Mouse (Mus musculus) frontal cortex, postnatal 25 days (tissue): ENCODE measurements around the gene Lrp2bp.
A peak's percentile ranks its signal among the peaks of the same experiment; 100 is the strongest.

Experiments
- DNase-seq, 2 experiments: peaks; one replicate each; pipeline ENCODE4 v3.0.0; 2022; ENCODE audit warnings: low spot score in 2 of 2

The Lrp2bp gene

GRCm38 (mm10) chr8:45999138-45999783, at the start of gene Lrp2bp:
Gene Lrp2bp (plus strand): TSS chr8:45999303.
- DNase-seq, result no peak

- no peak for DNase-seq
Observed at GRCm38 (mm10) chr8:45950622-45951021, 48.5 kb upstream of the Lrp2bp start.

- no peak for DNase-seq
Observed at GRCm38 (mm10) chr8:45970894-45971293, 28.2 kb upstream of the Lrp2bp start.

GRCm38 (mm10) chr8:45973988-45974505, 25.1 kb upstream of the Lrp2bp start:
- no peak for DNase-seq

GRCm38 (mm10) chr8:45975126-45975836, 23.8 kb upstream of the Lrp2bp start, which contains the start of the genes 1700029J07Rik and Ufsp2:
Gene 1700029J07Rik (minus strand): TSS chr8:45975252.
Gene Ufsp2 (plus strand): TSS chr8:45975528.
- peak; percentile 97 to 99 for DNase-seq

DNA sequence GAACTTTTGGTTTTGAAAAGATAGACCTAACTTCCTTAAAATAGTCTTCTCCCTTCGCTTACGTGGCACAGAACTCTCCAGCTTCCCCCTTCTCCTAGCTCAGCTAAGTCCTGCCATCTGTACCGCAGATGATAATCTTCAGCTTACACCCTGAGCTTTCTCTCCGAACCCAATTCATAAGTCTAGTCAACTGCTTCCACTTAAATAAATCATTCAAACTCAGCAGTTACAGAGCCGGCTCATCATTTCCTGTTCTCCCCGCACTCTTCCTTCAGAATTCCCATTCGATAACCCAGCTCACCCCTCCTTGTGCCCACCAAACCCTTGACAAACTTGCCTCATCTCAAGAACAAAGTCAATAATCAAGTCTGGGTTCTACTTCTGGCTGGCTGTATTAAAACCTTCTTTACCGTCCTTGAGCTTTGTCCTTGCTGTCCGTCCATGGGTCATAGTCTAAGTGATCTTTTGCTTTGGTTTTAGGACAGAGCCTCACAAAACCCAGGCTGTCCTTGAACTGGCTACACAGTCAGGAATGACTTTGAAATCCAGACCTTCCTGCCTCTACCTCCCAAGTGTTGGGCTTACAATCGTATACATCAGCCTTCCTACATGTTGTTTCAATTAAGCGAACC, 23.1 kb upstream of the Lrp2bp start:
- no peak for DNase-seq

GRCm38 (mm10) chr8:45986665-45987064, 12.4 kb upstream of the Lrp2bp start:
- no peak for DNase-seq

DNA sequence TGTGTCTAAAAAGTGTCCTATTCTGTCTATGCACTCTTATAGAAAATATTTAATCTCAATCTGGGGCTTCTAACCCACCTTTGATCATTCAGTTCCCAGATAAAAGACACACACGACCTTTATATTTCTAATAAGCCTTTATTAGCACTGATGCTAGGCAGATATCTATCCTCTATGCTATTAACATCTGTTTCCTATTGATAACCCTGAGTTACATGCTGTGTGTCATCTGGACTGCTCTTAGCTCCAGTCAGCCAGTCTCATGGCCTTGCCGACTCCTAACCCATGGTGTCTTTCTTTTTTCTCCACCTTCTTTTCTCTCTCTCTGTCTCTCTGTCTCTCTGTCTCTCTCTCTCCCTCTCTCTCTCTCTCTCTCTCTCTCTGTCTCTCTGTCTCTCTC, 10.9 kb upstream of the Lrp2bp start:
- DNase-seq, result no peak

DNA sequence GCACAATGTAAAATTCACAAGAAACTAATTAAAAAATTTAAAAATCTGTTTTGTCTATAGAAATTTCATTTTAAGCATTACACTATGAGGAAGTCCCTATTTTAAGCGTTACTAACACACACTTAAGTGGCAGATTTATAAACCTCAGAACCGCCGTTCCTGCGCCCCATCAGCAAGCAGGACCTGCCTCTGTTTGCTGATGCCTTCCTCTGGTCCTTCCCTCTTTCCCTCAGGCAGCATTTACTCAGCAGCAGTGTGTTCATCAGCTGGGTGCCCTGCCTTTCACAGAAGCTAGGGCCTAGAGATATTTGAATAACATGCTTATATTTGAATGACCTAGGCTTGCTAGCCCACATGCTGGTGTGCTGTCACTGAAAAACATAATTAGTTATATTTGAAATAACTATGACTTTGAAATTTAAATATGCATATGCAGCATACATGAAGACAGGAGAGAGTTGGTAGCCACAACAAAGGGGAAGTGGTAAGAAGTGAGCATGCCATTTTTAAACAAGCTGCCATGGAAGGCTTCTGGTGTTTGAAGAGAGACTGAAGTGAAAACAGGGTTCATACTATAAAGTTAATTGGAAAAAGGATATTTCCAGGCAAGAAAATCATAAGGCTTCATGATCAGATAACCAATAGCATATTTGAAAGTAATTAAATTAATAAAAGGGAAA, 8.3 kb upstream of the Lrp2bp start:
- DNase-seq, result no peak

GRCm38 (mm10) chr8:45994111-45994510, 5.0 kb upstream of the Lrp2bp start:
- no peak for DNase-seq

- DNase-seq, result no peak
Observed at GRCm38 (mm10) chr8:45995576-45995975, 3.5 kb upstream of the Lrp2bp start.

DNA sequence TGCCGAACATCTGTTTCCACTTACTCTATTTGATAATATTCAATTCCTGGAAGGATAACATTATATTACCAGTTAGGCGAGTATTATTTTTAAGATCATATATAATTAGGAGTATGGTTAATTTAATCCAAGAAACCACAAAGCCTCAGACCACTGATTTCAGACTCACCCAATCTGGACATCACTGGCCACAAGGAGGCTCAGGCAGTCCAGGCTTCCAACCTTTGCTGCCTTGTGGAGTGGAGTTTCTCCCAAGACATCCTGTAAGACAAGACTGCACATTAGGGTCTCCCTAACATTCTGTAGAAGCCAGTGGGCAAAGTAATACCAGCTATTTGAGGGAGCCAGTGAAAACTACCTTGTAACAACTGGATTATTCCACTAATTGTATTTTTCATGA, 875 bp upstream of the Lrp2bp start:
- DNase-seq, result no peak

GRCm38 (mm10) chr8:45999784-46000705, 942 bp downstream of the Lrp2bp start:
- DNase-seq, result peak; percentile 95 to 98

DNA sequence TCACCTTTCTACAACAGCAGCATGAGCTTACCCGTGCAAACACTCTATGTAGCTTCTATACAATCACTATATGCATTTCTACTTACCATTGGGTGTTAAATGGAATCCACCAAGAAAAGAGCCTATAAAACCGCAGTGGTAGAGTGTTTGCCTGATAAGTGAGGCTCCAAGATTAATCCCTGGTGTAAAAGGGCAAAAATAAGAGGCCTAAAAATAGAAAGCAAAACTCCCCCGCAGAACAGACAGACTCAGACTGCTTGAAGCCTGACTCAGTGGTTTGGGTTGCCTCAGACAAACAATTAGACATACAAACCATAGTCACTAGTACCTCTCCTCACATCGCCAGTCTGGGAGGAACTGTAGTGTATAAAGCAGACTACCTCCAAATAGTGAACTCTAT, 6.5 kb downstream of the Lrp2bp start, which contains the start of gene Ankrd37:
Gene Ankrd37, minus strand, starts transcription at position 112 of the 400 bp plus-strand sequence.
- DNase-seq, result no peak

DNA sequence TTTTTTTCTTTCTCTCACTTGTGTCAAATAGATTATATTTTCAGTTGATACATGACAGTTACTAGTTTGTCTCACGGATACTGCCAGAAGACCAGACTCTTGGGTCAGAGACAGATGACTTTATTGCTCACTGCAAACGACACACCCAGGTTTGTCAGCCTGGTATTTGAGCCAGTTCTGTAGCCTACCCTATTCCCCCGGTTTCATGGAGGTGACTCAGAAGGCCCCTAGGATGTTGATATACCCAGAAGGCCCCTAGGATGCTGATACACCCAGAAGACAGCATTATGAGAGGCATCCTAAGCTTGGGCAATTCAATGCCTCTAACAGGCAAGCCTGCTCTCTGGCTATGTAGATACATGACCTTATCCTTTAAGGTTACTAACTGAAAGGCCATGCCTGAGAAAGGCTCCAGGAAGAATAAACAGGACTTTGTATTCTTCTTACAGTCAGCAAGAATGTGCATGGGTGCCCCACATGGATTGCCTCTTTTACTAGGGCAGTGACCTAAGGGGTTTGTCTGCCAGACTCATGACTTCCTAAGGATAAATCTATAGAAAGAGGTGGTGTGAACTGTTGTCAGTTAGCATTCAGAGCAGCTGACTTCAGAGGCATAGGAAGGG, 8.1 kb downstream of the Lrp2bp start:
- no peak for DNase-seq

- no peak for DNase-seq
Observed at GRCm38 (mm10) chr8:46010306-46010705, 11.2 kb downstream of the Lrp2bp start.

GRCm38 (mm10) chr8:46010746-46011680, 11.9 kb downstream of the Lrp2bp start:
- no peak for DNase-seq

- DNase-seq, result no peak
Observed at GRCm38 (mm10) chr8:46022203-46022602, 23.1 kb downstream of the Lrp2bp start.

DNA sequence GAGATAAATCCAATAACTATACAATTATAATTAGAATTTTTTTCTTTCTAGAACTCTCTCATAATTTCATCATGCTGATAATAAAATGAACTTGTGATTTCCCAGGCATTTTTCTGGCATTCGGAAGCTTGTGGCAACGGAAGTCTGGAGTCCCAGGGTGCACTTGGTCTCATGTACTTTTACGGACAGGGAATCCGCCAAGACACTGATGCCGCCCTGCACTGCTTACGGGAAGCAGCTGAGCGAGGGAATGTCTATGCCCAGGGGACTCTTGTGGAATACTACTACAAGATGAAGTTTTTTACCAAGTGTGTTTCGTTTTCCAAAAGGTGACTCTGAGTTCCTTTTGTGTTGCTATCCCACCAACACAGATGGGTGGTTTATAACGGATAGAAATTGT, 23.7 kb downstream of the Lrp2bp start:
- no peak for DNase-seq
